Mouse (Mus musculus): Measurements from ENCODE around the gene Prr12. TPM values are rescaled to one million over a fixed set of nuclear protein-coding genes. Genes with fewer than 3 reads are reported as not detected.
"Not testable (repeated sequence)": the region's sequence is repeated elsewhere in the genome, so short reads cannot be mapped to it uniquely, and the experiment has no call there.

Gene Prr12
- polyA plus RNA-seq, 1 experiment = 73.6 TPM

- peaks cover 3% of the 10 kb centered on the region; the same call in 1 of the 2 replicates for H3K4me1 ChIP-seq
- TF ChIP-seq FLI1 (IDR thresholded peaks at IDR 0.05; ENCODE audit: low read length) (no peak), GATA1 (IDR thresholded peaks at IDR 0.05; ENCODE audit: borderline replicate concordance, low read length) (no peak)
Observed at GRCm38 (mm10) chr7:45028351-45028750, 24.3 kb downstream of the Prr12 start.

DNA sequence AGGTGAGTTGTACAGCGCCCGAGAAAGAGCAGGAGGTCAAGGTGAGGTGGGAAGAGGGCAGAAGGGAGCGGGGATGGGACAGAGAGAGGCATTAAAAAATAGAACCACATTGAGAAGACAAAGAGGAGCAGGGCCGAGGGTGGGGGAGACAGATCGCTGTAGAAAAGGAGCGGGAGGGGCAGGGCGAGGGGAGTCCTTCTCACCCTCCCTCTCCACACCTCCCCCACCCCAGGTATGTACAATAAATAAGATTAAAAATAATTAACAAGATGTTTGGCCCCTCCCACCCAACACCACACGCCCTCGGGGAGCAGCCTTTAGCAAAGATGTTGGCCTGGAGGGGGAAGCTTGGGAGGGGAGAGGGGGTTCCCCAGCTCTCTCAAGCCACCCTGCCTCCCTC is 24.9 kb downstream of the Prr12 start:
- Histone ChIP-seq H3K36me3 (replicated peaks; ENCODE audit: low read length) (peaks cover 75% of the 10 kb centered on the region), H3K4me1 (peaks cover 3% of the 10 kb centered on the region; the same call in 1 of the 2 replicates), H3K9me3 (no peaks in the 10 kb centered on the region), H3K4me3 (replicated peaks) (no peak overlapping the region), H3K27me3 (replicated peaks) (no peaks in the 10 kb centered on the region)
- TF ChIP-seq FLI1 (IDR thresholded peaks at IDR 0.05; ENCODE audit: low read length) (no peak), GATA1 (IDR thresholded peaks at IDR 0.05; ENCODE audit: borderline replicate concordance, low read length) (no peak)

More at GRCm38 (mm10) chr7:45028351-45028750, 24.3 kb downstream of the Prr12 start:
- H3K4me3 ChIP-seq (replicated peaks) = no peak overlapping the region
- H3K27me3 ChIP-seq (replicated peaks) = no peaks in the 10 kb centered on the region
- no peaks in the 10 kb centered on the region for H3K9me3 ChIP-seq
- peaks cover 79% of the 10 kb centered on the region for H3K36me3 ChIP-seq (replicated peaks; ENCODE audit: low read length)

GRCm38 (mm10) chr7:45026256-45026655 is 26.4 kb downstream of the Prr12 start:
- Histone ChIP-seq H3K27me3 (replicated peaks) (no peaks in the 10 kb centered on the region), H3K4me1 (peaks cover 3% of the 10 kb centered on the region; the same call in 1 of the 2 replicates), H3K36me3 (replicated peaks; ENCODE audit: low read length) (peaks cover 70% of the 10 kb centered on the region), H3K9me3 (no peaks in the 10 kb centered on the region), H3K4me3 (replicated peaks) (no peak overlapping the region)
- TF ChIP-seq FLI1 (IDR thresholded peaks at IDR 0.05; ENCODE audit: low read length) (no peak), GATA1 (IDR thresholded peaks at IDR 0.05; ENCODE audit: borderline replicate concordance, low read length) (no peak)

DNA sequence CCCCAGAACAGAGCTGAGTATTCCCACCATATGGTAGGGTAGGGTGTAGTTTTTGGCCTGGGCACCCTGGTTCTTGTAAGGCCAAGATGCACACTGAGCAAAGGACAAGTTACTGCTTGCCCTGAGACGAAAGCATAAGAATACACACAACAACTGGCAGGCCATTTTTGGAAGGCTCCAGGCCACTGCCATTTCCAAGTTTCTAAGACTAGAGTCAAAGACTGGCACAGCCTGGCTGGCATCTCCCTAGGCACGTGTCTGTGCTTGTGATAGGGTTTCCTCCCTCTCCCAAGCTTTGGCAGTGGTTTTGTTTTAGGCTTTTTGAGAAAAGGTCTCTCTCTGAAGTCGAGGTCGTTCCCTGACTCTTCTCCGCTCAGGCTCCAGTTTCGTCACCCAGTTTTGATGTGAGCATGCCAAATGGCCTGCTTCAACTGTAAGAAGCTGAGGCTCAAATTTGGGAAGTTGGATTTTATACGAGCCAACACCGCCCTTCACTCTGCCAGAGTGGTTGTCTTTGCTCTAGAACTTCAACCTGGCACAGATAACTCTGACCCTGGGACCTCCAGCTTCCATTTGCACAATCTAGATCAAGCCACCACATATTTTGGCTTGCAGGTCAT is 27.0 kb downstream of the Prr12 start:
- Histone ChIP-seq H3K4me3 (replicated peaks) (no peak overlapping the region), H3K9me3 (no peaks in the 10 kb centered on the region), H3K27me3 (replicated peaks) (no peaks in the 10 kb centered on the region), H3K36me3 (replicated peaks; ENCODE audit: low read length) (peaks cover 70% of the 10 kb centered on the region), H3K4me1 (peaks cover 3% of the 10 kb centered on the region; the same call in 1 of the 2 replicates)
- TF ChIP-seq GATA1 (IDR thresholded peaks at IDR 0.05; ENCODE audit: borderline replicate concordance, low read length) (no peak), FLI1 (IDR thresholded peaks at IDR 0.05; ENCODE audit: low read length) (no peak)

DNA sequence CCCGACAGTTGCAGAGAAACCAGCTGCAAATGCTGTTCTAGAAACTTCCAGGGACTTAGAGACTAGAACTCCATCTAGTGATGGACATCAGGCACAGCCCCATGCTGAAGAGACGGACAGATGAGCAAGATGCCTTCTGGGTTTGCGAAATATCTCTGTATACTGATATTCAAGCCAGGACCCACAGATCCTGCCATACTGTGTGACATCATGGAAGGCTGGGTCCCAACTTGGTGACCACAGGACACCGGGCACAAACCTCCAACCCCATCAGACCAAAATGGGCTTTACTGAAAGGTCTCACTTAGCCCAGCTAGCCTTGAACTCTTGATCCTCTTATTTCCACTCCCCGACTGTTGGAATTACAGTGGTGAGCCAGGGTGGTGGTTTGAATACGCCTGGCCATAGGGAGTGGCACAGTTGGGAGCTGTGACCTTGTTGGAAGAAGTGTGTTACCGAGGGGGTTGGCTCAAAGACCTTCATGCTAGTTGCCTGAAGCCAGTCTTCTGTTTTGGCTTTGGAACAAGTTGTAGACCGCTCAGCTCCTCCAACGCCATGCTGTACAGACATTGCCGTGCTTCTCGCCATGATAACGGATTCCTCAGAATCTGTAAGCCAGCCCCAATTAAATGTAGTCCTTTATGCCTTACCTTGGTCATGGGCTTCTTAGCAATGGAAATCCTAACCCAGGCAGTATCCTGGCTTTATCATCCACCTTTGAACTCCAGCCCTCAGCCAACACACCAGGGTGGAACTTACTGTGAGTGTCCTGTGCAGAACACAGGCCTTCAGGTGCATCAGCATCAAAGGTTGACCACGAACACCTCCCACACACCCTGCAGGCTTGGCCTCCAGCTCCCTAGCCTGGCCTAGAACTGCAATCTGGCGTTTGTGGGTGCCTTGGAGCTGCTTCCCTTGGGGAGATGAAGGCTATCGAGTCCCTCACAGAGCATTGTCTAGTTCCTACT is 28.1 kb downstream of the Prr12 start:
- TF ChIP-seq FLI1 (IDR thresholded peaks at IDR 0.05; ENCODE audit: low read length) = no peak
- TF ChIP-seq GATA1 (IDR thresholded peaks at IDR 0.05; ENCODE audit: borderline replicate concordance, low read length) = no peak
- Histone ChIP-seq H3K9me3 (no peaks in the 10 kb centered on the region), H3K4me3 (replicated peaks) (no peak overlapping the region), H3K27me3 (replicated peaks) (no peaks in the 10 kb centered on the region), H3K4me1 (peaks cover 11% of the 10 kb centered on the region), H3K36me3 (replicated peaks; ENCODE audit: low read length) (peaks cover 69% of the 10 kb centered on the region)

GRCm38 (mm10) chr7:45023711-45024110 is 29.0 kb downstream of the Prr12 start:
- not testable (repeated sequence) for H3K4me3 ChIP-seq (replicated peaks); H3K27me3 ChIP-seq (replicated peaks); H3K9me3 ChIP-seq
- H3K4me1 ChIP-seq = peaks cover 20% of the 10 kb centered on the region
- peaks cover 62% of the 10 kb centered on the region for H3K36me3 ChIP-seq (replicated peaks; ENCODE audit: low read length)

DNA sequence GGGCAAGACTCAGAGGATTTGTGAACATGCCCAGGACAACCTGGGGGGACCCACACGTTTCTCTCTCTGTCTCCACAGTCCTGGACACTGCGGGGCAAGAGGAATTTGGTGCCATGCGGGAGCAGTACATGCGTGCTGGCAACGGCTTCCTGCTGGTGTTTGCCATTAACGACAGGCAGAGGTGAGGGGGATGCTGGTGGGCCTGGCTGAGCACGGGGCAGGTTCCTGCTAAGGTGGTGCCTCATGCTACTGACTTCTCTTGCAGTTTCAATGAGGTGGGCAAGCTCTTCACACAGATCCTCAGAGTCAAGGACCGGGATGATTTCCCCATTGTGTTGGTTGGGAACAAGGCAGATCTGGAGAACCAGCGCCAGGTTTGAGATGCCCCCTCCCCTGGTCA is 32.5 kb downstream of the Prr12 start:
- no peaks in the 10 kb centered on the region for H3K9me3 ChIP-seq
- no peaks in the 10 kb centered on the region for H3K27me3 ChIP-seq (replicated peaks)
- H3K36me3 ChIP-seq (replicated peaks; ENCODE audit: low read length) = peaks cover 32% of the 10 kb centered on the region
- no peak overlapping the region for H3K4me3 ChIP-seq (replicated peaks)
- peaks cover 28% of the 10 kb centered on the region for H3K4me1 ChIP-seq
- no peak for TF ChIP-seq FLI1 (IDR thresholded peaks at IDR 0.05; ENCODE audit: low read length)
- no peak for TF ChIP-seq GATA1 (IDR thresholded peaks at IDR 0.05; ENCODE audit: borderline replicate concordance, low read length)

DNA sequence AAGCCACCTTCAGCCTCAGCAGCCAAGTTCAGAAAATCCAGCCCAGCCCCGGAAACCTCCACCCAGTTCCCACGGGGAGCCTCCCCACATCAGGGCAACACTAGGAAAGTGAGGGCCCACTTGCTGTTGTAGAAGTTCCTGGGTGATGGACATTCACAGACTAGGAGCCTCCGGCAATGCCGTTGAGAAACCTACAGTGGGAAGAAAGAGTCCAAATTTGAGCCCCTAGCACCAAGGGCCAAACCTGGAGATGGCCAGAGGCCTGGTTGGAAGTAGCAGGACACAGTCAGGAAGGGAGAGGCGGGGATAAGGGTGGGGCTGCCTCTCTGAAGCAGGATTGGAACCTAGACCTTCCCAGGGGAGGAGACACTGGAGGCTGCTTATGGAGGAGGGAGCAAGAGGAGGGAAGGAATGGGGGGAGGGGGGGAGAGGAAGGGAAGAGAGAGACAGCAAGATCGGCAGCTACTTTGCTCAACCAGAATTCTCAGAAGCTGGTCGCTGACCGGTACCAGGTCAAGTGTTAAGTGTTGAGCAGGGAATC is 33.6 kb downstream of the Prr12 start:
- peaks cover 40% of the 10 kb centered on the region for H3K4me1 ChIP-seq
- no peaks in the 10 kb centered on the region for H3K9me3 ChIP-seq
- peaks cover 32% of the 10 kb centered on the region for H3K36me3 ChIP-seq (replicated peaks; ENCODE audit: low read length)
- H3K27me3 ChIP-seq (replicated peaks) = no peaks in the 10 kb centered on the region
- H3K4me3 ChIP-seq (replicated peaks) = peak overlapping the region; percentile 97
- TF ChIP-seq FLI1 (IDR thresholded peaks at IDR 0.05; ENCODE audit: low read length) (no peak), GATA1 (IDR thresholded peaks at IDR 0.05; ENCODE audit: borderline replicate concordance, low read length) (no peak)

- Histone ChIP-seq H3K4me1 (peaks cover 56% of the 10 kb centered on the region), H3K9me3 (no peaks in the 10 kb centered on the region), H3K4me3 (replicated peaks) (peak within 1 kb of the TSS; percentile 97), H3K36me3 (replicated peaks; ENCODE audit: low read length) (peaks cover 44% of the 10 kb centered on the region), H3K27me3 (replicated peaks) (no peaks in the 10 kb centered on the region)
- TF ChIP-seq GATA1 (IDR thresholded peaks at IDR 0.05; ENCODE audit: borderline replicate concordance, low read length) (peak; percentile 42; the same call in 1 of the 3 replicates), FLI1 (IDR thresholded peaks at IDR 0.05; ENCODE audit: low read length) (no peak)
Observed at GRCm38 (mm10) chr7:45017242-45018061, 35.2 kb downstream of the Prr12 start, which contains the start of gene Rras. Gene Rras (plus strand): TSS chr7:45017961.
